Mouse (Mus musculus) heart, embryonic 10.5 days (tissue): ENCODE results near the gene Shb. TPM values are rescaled to one million over a fixed set of nuclear protein-coding genes. Genes with fewer than 3 reads are reported as not detected.

Experiments
- DNase-seq: peaks from one replicate; pipeline ENCODE4 v3.0.0-alpha.2; 2017; ENCODE audit warnings: low spot score
- H3K27ac ChIP-seq: fragments of 300-500 bp; sonication (generic); 2 replicates; pipeline ENCODE4 v1.5.1; 2016; ENCODE audit warnings: mild to moderate bottlenecking
- H3K27me3 ChIP-seq: fragments of 300-500 bp; sonication (generic); 2 replicates; pipeline ENCODE4 v1.6.1; 2016; ENCODE audit warnings: mild to moderate bottlenecking; ENCODE audit not compliant: poor library complexity, insufficient read depth, severe bottlenecking
- H3K36me3 ChIP-seq: fragments of 300-500 bp; sonication (generic); 2 replicates; pipeline ENCODE4 v1.6.1; 2016; ENCODE audit warnings: mild to moderate bottlenecking, moderate library complexity
- H3K4me1 ChIP-seq: fragments of 300-500 bp; sonication (generic); 2 replicates; pipeline ENCODE4 v1.6.1; 2016; ENCODE audit warnings: mild to moderate bottlenecking
- H3K4me3 ChIP-seq: fragments of 300-500 bp; sonication (generic); 2 replicates; pipeline ENCODE4 v1.5.1; 2016; ENCODE audit warnings: mild to moderate bottlenecking, moderate library complexity
- H3K9me3 ChIP-seq: fragments of 300-500 bp; sonication (generic); 2 replicates; pipeline ENCODE4 v1.6.1; 2016; ENCODE audit warnings: mild to moderate bottlenecking, moderate library complexity
- WGBS: fragments of 180-500 bp; shearing (Covaris S2); methylation state at CpG from one replicate; pipeline ENCODE4 v1.1.7; 2016; 5-methylcytosine and 5-hydroxymethylcytosine counted together
- polyA plus RNA-seq: library from polyadenylated mRNA; unstranded; fragments of >200 nt; fragmentation: Nextera tagmentation; extraction: Ambion mirVana; gene quantifications from 2 replicates; pipeline ENCODE4 v1.2.1, GENCODE M21; 2016

Gene Shb
- polyA plus RNA-seq, 1 experiment from 2014 or later, result 8.2 TPM

GRCm38 (mm10) chr4:45523360-45523759, 8.9 kb downstream of the Shb start:
- peak overlapping the region; percentile 56; the same call in 1 of the 2 replicates for H3K27ac ChIP-seq
- peaks cover 20% of the 10 kb centered on the region for H3K36me3 ChIP-seq
- no peaks in the 10 kb centered on the region for H3K9me3 ChIP-seq
- H3K4me1 ChIP-seq, result peaks cover 85% of the 10 kb centered on the region
- WGBS, result 89% methylated on average over 6 of the region's 6 CpGs
- no peaks in the 10 kb centered on the region for H3K27me3 ChIP-seq
- H3K4me3 ChIP-seq, result no peak overlapping the region
- no peak for DNase-seq

DNA sequence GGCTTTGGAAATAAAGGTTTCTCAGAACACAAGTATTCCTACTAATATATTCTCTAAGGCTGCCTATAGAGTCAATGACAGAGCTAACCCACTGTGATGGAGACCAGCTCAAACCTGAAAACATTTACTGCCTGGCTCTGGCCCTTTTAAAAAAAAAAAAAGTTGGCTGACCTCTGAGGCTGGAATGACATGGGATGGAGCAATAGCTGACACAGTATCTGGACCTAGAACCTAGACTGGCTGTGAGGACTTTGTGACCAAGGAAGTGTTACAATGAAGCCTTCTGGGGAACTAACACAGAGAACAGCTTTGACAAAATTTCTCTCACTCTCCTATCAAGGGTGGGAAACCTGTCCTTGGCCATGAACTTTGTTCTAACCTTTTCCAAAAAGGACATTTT, 9.3 kb downstream of the Shb start:
- no peak for DNase-seq
- no peaks in the 10 kb centered on the region for H3K27me3 ChIP-seq
- peaks cover 20% of the 10 kb centered on the region for H3K36me3 ChIP-seq
- H3K27ac ChIP-seq, result no peak overlapping the region; the same call in 1 of the 2 replicates
- H3K4me3 ChIP-seq, result no peak overlapping the region
- peaks cover 85% of the 10 kb centered on the region for H3K4me1 ChIP-seq
- H3K9me3 ChIP-seq, result no peaks in the 10 kb centered on the region

- DNase-seq, result no peak
- H3K27me3 ChIP-seq, result no peaks in the 10 kb centered on the region
- 72% methylated on average over 4 of the region's 4 CpGs for WGBS
- peaks cover 85% of the 10 kb centered on the region for H3K4me1 ChIP-seq
- H3K9me3 ChIP-seq, result no peaks in the 10 kb centered on the region
- H3K27ac ChIP-seq, result peak overlapping the region; percentile 32; the same call in 1 of the 2 replicates
- H3K4me3 ChIP-seq, result no peak overlapping the region
- peaks cover 20% of the 10 kb centered on the region for H3K36me3 ChIP-seq
These were observed 9.7 kb downstream of the Shb start for GRCm38 (mm10) chr4:45522583-45522900.

GRCm38 (mm10) chr4:45521705-45522582, 10.3 kb downstream of the Shb start:
- Histone ChIP-seq H3K36me3 (peaks cover 20% of the 10 kb centered on the region), H3K27me3 (no peaks in the 10 kb centered on the region), H3K4me1 (peaks cover 85% of the 10 kb centered on the region), H3K9me3 (no peaks in the 10 kb centered on the region), H3K4me3 (no peak overlapping the region), H3K27ac (peak overlapping the region; percentile 67; the same call in 1 of the 2 replicates)
- peak; percentile 77 for DNase-seq
- WGBS, result 43% methylated on average over 9 of the region's 9 CpGs

DNA sequence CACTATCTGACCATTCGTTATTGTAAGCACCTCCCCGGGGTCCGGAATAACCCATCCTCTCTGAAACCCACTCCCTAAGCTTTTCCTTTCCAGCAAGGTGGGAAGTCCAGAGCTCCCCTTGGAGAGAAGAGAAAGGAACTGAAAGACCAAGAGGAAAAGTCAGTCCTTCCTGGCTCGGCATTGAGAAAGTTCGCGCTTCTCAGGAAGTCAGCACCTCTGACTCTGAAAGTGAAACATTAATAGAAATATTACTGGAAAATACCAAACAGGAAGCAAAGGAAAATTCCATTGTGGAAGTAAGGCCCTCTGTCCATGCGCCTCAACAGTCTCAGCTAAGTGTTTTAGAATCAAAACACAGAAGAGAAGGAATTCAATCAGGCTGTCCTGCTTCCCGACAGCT, 11.9 kb downstream of the Shb start:
- DNase-seq, result no peak
- H3K36me3 ChIP-seq, result peaks cover 11% of the 10 kb centered on the region; the same call in 1 of the 2 replicates
- H3K27me3 ChIP-seq, result no peaks in the 10 kb centered on the region
- WGBS, result 63% methylated on average over 8 of the region's 8 CpGs
- H3K9me3 ChIP-seq, result no peaks in the 10 kb centered on the region
- no peak overlapping the region for H3K4me3 ChIP-seq
- H3K4me1 ChIP-seq, result peaks cover 85% of the 10 kb centered on the region
- H3K27ac ChIP-seq, result peak overlapping the region; percentile 67; the same call in 1 of the 2 replicates

DNA sequence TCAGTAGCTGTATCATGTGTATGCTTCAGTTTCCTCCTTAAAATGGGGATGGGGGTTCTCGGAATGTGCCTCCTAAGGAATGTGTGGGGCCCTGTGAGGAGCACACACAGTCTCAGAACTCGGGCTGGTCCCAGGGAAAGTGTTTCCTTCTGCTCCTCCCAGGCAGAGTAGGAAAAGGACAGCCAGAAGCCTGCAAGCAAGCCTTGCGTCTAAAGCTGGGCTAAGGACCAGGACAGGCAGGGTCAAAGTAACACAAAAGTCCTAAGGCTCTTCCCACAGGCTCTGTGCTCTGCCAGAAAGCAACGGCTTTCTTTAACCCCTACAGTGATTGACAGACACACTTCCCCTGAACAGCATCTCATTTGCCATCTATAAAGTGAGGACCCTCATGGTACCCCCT, 14.9 kb downstream of the Shb start:
- Histone ChIP-seq H3K9me3 (no peaks in the 10 kb centered on the region), H3K36me3 (no peaks in the 10 kb centered on the region), H3K4me3 (no peak overlapping the region), H3K27me3 (no peaks in the 10 kb centered on the region), H3K27ac (peak overlapping the region; percentile 75; the same call in 1 of the 2 replicates), H3K4me1 (peaks cover 99% of the 10 kb centered on the region)
- WGBS, result 38% methylated on average over 4 of the region's 4 CpGs
- DNase-seq, result no peak

GRCm38 (mm10) chr4:45515894-45516293, 16.4 kb downstream of the Shb start:
- 28% methylated on average over 4 of the region's 4 CpGs for whole genome bisulfite sequencing
- peak overlapping the region; percentile 75 for H3K27ac ChIP-seq

GRCm38 (mm10) chr4:45514406-45514805, 17.9 kb downstream of the Shb start:
- Histone ChIP-seq H3K27me3 (no peaks in the 10 kb centered on the region), H3K4me3 (peak overlapping the region; percentile 43), H3K9me3 (no peaks in the 10 kb centered on the region), H3K36me3 (no peaks in the 10 kb centered on the region), H3K27ac (peak overlapping the region; percentile 78), H3K4me1 (peaks cover 94% of the 10 kb centered on the region)
- 12% methylated on average over 7 of the region's 7 CpGs for WGBS
- DNase-seq, result no peak

More at GRCm38 (mm10) chr4:45515894-45516293, 16.4 kb downstream of the Shb start:
- Histone ChIP-seq H3K9me3 (no peaks in the 10 kb centered on the region), H3K27me3 (no peaks in the 10 kb centered on the region), H3K36me3 (no peaks in the 10 kb centered on the region), H3K4me3 (no peak overlapping the region), H3K4me1 (peaks cover 95% of the 10 kb centered on the region)
- DNase-seq, result peak; percentile 78

- WGBS, result under 1% methylated on average over 10 of the region's 10 CpGs
- H3K4me3 ChIP-seq, result peak overlapping the region; percentile 43
- peak; percentile 89 for DNase-seq
- H3K27ac ChIP-seq, result peak overlapping the region; percentile 78
- no peaks in the 10 kb centered on the region for H3K36me3 ChIP-seq
- peaks cover 94% of the 10 kb centered on the region for H3K4me1 ChIP-seq
- no peaks in the 10 kb centered on the region for H3K27me3 ChIP-seq
- no peaks in the 10 kb centered on the region for H3K9me3 ChIP-seq
These were observed 18.4 kb downstream of the Shb start for GRCm38 (mm10) chr4:45513791-45514293.

DNA sequence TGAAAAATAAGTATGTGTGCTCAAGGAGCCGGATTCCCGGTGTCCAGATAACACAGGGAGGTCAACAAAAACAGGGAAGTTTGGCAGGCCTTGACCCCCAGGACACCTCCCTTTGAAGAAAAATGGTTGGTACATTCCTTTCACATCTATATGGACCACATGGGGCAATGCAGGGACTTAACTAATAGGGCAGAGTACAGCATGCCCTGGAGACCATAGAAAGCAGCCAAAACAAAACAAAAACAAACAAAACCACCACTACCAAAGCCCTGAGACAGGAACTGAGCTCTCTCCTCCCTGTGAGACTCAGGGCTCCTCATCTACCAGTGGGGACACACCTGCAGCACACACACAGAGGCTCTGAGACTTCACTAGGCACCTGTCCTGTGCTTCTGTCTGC, 18.9 kb downstream of the Shb start:
- H3K27me3 ChIP-seq, result no peaks in the 10 kb centered on the region
- H3K4me3 ChIP-seq, result peak overlapping the region; percentile 43
- 57% methylated on average over 2 of the region's 2 CpGs for WGBS
- no peaks in the 10 kb centered on the region for H3K36me3 ChIP-seq
- peak overlapping the region; percentile 78 for H3K27ac ChIP-seq
- DNase-seq, result no peak
- H3K4me1 ChIP-seq, result peaks cover 94% of the 10 kb centered on the region
- H3K9me3 ChIP-seq, result no peaks in the 10 kb centered on the region

- DNase-seq, result no peak
These were observed 22.1 kb downstream of the Shb start for GRCm38 (mm10) chr4:45510163-45510562.

GRCm38 (mm10) chr4:45509416-45509815, 22.9 kb downstream of the Shb start:
- H3K27ac ChIP-seq, result peak overlapping the region; percentile 93
- H3K4me1 ChIP-seq, result peaks cover 91% of the 10 kb centered on the region
- no peak overlapping the region for H3K4me3 ChIP-seq
- H3K27me3 ChIP-seq, result no peaks in the 10 kb centered on the region
- no peak for DNase-seq
- no peaks in the 10 kb centered on the region for H3K36me3 ChIP-seq
- H3K9me3 ChIP-seq, result no peaks in the 10 kb centered on the region
- WGBS, result 88% methylated on average over 4 of the region's 4 CpGs

More at GRCm38 (mm10) chr4:45510163-45510562, 22.1 kb downstream of the Shb start:
- peak overlapping the region; percentile 93; the same call in 1 of the 2 replicates for H3K27ac ChIP-seq
- peaks cover 94% of the 10 kb centered on the region for H3K4me1 ChIP-seq
- no peaks in the 10 kb centered on the region for H3K27me3 ChIP-seq
- no peaks in the 10 kb centered on the region for H3K9me3 ChIP-seq
- WGBS, result 37% methylated on average over 6 of the region's 6 CpGs
- H3K4me3 ChIP-seq, result no peak overlapping the region
- H3K36me3 ChIP-seq, result no peaks in the 10 kb centered on the region

DNA sequence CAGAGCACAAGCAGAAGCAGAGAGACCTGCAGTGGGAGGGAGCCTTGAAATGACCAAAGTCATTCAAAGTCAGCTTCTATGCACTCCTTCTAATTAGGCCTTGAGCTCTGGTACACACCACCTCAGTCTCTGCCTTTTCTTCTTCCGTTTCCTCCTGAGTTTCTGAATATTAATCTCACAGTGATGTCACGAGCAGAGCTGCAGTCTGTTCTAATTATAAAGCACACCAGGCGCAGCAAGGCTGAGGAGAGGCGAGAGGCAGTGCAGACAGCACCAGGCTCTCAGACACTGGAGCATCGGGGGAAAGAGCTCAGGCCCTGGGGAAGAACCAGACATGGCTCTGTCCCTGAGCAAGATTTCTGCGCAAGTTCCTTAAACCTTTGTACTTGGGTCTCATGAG, 23.8 kb downstream of the Shb start:
- DNase-seq, result no peak
- WGBS, result 33% methylated on average over 6 of the region's 6 CpGs
- 0 out of 2 replicates have a peak overlapping the region, but pooled peaks have one; percentile 30 for H3K4me3 ChIP-seq
- peaks cover 91% of the 10 kb centered on the region for H3K4me1 ChIP-seq
- no peaks in the 10 kb centered on the region for H3K27me3 ChIP-seq
- no peaks in the 10 kb centered on the region for H3K36me3 ChIP-seq
- no peaks in the 10 kb centered on the region for H3K9me3 ChIP-seq
- peak overlapping the region; percentile 93 for H3K27ac ChIP-seq
